Mouse (Mus musculus) layer of hippocampus, adult 11-12 months (tissue): ENCODE measurements at regions not wholly inside any gene's neighbourhood (a gene's known extent, or its start where the extent isn't known, plus 50 kb on each side); places are given as distances from the start of the nearest gene placed in this dataset.

Experiments used
- DNase-seq: peaks from one replicate; pipeline ENCODE4 v3.0.0; 2022; ENCODE audit warnings: low spot score

GRCm38 (mm10) chr10:24357636-24358035, 134.3 kb downstream of the Moxd1 start:
- DNase-seq, result no peak

- no peak for DNase-seq
These were observed 138.1 kb downstream of the Moxd1 start for GRCm38 (mm10) chr10:24361424-24361823.

- no peak for DNase-seq
These were observed 142.1 kb downstream of the Moxd1 start for GRCm38 (mm10) chr10:24365369-24365768.

- no peak for DNase-seq
These were observed 143.7 kb downstream of the Moxd1 start for GRCm38 (mm10) chr10:24367010-24367409.

GRCm38 (mm10) chr10:24373957-24374356, 150.6 kb downstream of the Moxd1 start:
- no peak for DNase-seq

GRCm38 (mm10) chr10:24379291-24379690, 156.0 kb downstream of the Moxd1 start:
- no peak for DNase-seq

- no peak for DNase-seq
These were observed 157.4 kb downstream of the Moxd1 start for GRCm38 (mm10) chr10:24380478-24381273.

GRCm38 (mm10) chr10:24381917-24382316, 158.6 kb downstream of the Moxd1 start:
- no peak for DNase-seq

- no peak for DNase-seq
These were observed 160.7 kb downstream of the Moxd1 start for GRCm38 (mm10) chr10:24384061-24384460.

GRCm38 (mm10) chr10:24388229-24388628, 164.9 kb downstream of the Moxd1 start:
- DNase-seq, result no peak

GRCm38 (mm10) chr10:24391039-24391438, 167.7 kb downstream of the Moxd1 start:
- DNase-seq, result no peak

GRCm38 (mm10) chr10:24392066-24392465, 168.7 kb downstream of the Moxd1 start:
- no peak for DNase-seq

- DNase-seq, result peak; percentile 24
These were observed 172.9 kb downstream of the Moxd1 start for GRCm38 (mm10) chr10:24395999-24396784.

GRCm38 (mm10) chr10:24397125-24397524, 173.8 kb downstream of the Moxd1 start:
- no peak for DNase-seq

- no peak for DNase-seq
These were observed 181.5 kb downstream of the Moxd1 start for GRCm38 (mm10) chr10:24404851-24405250.

- no peak for DNase-seq
These were observed 183.6 kb downstream of the Moxd1 start for GRCm38 (mm10) chr10:24406953-24407352.

GRCm38 (mm10) chr10:24407411-24408227, 184.3 kb downstream of the Moxd1 start:
- DNase-seq, result no peak

- peak; percentile 7 for DNase-seq
These were observed 185.3 kb upstream of the Ccn2 start for GRCm38 (mm10) chr10:24409976-24410375.

- DNase-seq, result no peak
These were observed 184.4 kb upstream of the Ccn2 start for GRCm38 (mm10) chr10:24410885-24411284.

GRCm38 (mm10) chr10:24422498-24423160, 172.6 kb upstream of the Ccn2 start:
- DNase-seq, result no peak

GRCm38 (mm10) chr10:24433737-24434367, 161.4 kb upstream of the Ccn2 start:
- peak; percentile 5 for DNase-seq
